Mouse (Mus musculus) right cerebral cortex, adult 18-20 months (tissue): ENCODE results near the gene Csrnp3.
A peak's percentile ranks its signal among the peaks of the same experiment; 100 is the strongest.

Source experiments
- DNase-seq: peaks from one replicate; pipeline ENCODE4 v3.0.0; 2022; ENCODE audit warnings: mixed read lengths

The Csrnp3 gene

DNA sequence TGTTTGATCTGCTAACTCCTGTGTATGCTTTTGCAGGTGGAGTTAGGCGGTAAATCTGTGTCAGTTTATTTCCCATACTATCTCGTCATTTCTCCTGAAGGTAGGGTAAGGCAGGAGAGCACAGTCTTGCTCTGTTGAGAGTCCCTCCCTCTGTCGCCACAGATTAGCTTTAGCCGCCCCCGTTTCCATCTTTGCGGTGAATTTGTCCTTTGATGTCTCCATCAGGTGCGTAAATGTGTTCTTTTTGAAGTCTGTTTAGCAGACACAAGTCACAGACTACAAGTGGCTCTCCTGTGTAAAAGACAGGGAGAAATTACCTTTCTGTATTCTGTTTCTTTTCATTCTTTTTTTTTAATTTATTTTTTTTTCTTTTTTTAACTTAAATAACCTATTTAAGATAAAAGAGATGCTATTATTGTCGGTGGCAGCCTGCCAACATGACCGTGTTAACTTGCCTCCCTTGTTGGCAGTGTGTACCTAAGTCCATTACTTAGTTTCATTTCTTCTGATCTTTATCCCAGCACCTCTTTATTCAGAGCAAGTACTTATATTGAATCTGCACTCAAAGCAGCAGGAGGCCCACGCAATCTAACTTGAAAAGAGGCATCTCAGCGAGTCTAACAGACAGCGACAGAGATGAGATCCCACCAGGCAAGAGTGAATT, 25.5 kb downstream of the Csrnp3 start:
- DNase-seq = no peak

DNA sequence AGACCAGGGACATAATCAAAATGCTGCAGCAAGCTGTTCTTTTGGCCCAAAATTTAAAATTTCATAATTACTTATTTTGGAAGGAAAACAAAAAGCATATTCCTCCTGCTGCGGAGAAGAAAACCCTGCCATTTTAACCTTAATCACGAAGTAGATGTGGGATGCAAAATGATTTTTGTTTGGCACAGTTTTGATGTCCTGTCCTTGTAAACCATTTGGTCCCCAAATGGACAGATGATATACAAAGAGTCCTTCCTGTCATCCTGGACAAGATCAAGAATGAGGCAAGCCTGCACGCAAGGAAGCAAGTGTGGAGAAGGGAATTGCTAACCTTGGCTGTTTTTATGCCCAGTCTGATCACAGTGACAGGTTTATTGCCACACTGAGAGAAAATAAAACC, 46.0 kb downstream of the Csrnp3 start:
- DNase-seq = no peak

DNA sequence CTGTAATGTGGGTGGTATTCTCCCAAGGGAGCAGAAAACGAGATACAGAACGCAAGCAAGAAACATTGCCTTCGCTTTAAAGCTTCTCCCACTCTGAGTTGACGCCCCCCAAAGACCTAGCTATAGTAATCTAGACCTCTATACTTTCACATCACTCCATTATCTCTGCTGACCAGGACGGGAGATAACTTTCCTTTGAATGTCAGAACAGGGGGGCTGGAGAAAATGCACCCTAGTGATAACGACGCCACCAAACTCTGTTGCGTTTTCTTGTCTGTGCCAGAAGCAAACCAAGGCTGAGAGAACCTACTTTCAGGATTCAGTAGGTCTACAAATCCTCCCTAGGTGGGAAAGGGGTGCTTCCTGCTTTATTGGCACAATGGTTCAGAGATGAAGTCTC, 47.7 kb downstream of the Csrnp3 start:
- DNase-seq = no peak

DNA sequence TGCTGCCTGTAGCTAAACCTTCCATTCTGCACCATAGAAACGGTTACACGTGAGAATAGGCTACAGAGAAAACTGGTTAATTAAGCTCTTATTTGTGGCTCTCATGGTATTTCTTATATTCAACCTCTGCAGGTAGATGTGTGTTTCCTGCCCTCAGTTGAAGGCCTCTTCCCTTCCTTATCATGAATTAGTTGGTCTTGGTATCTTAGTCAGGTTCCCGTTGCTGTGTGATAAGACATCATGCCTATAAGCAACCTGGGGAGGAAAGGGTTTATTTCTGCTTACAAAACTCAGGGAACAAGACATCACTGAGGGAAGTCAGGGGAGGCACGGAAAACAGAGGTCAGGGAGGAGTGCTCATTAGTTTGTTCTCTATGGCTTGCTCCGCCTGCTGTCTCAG, 48.7 kb downstream of the Csrnp3 start:
- no peak for DNase-seq

DNA sequence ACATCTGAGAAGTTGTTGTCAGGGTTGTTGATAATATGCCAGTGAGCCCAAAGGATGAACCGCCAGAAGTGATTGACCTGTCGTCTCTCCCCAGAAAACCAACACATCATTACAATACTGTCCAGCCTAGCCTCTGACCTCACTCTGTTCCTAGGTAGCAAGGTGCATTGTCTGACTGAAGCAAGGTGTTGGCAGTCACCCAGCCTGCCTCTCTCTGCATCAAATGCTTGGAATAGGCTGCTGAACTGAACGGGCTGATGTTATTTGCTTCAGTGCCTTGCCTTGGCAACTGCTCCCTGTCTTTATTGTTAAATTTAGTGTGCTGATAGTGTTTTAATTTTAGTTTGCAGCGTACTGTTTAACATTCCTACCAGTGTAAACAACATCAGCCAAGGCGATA, 51.0 kb downstream of the Csrnp3 start:
- peak; percentile 35 for DNase-seq

DNA sequence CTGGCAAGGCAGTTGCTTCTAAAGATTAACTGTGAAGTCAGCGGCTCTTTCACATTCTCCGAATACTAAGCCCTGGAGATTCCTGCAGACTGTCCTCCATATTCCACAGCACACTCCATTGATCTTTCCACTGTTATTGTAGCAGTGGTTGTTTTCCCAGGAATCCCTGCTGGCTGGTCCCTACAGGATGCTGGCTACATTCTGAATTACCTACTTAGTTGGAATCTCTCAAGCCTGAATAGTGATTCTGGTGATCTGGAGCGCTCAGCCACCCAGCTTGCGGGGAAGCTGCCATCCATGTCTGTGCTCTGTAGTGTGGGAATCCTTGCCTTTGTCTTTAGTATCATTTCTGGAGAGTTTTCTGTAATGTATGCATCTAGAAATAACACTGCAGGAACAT, 51.5 kb downstream of the Csrnp3 start:
- no peak for DNase-seq

DNA sequence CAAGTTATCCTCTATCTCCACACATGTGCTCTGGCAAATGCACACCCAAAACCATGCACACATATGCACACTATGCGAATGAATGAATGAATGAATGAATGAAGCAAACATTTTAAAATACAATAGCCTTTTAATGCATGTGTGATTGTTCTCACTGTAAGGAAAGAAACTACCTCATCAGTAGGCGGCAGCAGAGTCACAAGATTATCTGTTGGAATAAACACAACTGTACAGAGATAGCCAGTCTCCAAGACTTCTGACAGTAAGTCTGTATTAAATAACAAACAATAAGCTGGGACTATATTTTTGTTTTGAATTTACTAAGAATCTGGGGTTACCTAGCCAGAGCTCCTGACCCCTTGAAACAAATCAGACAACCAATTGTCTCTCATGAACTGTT, 53.9 kb downstream of the Csrnp3 start:
- no peak for DNase-seq

DNA sequence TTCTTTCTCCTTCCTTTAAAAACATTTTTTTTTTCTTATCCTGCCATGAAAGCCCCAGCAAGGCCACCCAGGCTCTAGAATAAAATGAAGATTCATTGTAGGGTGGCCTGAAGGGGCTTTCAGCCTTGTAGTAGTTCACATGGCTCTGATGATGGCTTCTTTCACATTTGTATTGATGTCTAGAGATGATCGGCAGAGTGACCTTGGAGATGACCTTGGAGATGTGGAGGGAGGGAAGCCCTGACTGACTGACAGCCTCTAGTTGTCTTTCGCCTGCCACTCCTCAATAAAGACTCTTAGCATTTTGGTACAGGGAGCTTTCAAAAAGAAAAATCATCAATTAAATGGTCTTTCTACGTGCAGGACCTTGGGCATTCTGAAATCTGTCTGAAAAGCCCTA, 63.0 kb downstream of the Csrnp3 start:
- no peak for DNase-seq

DNA sequence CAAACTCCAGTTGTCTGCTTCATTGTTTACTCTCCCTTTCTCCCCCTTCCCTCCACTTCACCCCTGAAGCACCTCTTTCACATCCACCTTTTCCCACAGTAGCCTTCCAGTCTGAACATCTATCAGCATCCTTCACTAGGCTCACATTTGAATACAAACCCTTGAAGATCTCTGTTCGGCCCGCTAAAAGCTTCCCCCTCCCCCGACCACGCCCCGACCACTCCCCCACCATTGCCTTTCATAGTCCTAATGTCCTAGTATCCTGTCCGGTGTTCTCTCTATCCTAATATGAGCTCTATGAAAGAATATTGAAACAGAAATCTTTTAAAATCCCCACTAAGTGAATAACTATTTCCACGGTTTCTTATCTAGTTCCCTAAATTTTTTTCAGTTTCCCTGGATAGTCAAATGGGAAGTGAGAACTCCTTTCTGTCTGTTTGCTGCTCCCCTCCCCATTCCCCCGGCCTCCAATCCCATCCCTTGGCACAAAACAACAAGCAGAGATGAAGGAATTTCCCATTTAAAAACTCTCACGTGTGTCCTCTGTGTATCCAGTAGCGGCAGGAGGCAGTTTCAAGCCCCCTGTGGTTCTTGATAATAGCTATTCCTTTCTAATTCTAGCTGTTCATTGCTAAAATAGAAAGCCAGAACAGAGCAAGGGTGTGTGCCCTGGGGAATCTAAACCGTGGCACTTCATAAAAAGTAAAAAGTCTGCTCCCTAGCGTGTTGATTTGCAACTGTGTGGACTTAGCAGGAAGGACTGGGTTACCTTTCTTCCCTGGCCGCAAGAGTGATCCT, 64.4 kb downstream of the Csrnp3 start:
- DNase-seq = no peak

DNA sequence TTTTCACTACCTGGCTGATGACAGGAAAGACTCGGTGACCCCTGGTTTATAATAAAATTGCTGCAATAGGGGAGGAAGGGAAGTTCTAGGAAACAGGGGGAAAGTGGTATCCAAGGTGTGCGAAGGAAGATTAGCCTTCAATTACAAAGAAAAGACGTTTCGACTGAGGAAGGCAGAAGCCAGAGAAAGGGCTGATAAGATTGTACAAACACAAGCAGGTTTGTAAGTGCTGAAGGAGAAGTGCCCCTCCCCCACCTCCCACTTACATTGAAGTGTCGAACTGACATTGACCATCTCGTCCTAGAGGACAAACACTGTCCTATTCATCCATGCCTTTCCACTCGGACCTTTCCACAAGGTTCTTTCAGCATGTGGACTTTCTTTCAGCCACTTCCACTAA, 70.4 kb downstream of the Csrnp3 start:
- no peak for DNase-seq

DNA sequence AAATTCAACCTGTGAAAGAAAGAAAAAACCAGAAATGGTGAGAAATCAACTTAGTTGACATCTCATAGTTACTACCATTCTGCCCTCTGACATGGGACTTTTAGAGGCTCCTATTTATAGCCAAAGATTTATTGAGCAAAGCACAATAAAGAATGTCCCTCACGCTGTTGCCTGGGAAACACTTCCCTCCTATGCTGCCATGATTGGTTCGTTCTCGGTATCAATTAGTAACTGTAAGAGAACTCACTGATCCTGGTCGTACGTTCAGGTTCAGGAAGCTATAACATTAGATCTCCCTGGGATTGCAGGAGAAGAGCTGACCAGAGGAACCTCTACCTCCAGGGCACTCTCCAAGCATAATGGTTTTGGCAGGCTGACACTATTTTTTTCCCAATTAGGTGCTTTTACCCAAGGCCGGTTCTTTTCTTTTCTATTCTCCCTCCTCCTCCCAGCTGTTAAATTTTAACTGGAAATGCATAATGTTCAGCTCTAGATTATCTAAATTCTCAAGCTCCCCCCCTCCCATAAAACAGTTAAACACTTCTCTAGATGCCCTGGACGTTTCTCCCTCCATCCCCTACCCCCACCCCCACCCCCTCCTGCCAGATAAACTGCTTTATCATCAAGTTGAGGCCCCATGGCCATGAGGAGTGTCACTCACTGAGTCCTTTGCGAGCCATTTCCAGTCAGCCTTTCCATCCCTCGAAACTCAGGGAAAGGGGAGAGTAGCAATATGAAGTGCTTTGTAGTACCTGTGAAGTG, 75.3 kb downstream of the Csrnp3 start:
- no peak for DNase-seq

DNA sequence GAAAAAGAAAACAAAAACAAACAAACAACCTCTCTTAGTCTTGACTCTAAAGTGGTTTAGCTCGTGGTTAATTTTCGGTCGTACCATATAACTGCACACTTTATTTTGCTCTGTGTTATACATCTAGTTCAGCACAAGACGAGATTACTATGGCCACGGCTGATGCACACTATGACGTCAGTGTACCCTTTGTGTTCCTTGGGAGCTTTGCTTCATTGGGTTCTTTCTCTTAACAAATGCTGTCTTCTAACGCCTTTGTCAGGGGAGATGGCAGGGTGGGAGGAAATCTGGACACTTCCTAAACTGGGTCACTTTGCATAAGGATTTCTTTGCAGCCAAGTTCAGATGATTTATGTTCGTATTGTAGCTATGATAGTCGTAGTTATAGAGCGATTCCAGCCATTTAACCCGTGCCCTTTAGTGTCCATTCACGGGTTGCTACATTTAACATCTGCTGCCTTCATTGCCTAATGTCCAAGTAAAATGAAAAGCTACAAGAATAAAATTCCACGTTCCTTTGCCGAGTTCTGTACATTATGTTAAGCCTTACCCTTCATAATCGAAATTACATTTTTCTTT, 79.9 kb downstream of the Csrnp3 start:
- no peak for DNase-seq

DNA sequence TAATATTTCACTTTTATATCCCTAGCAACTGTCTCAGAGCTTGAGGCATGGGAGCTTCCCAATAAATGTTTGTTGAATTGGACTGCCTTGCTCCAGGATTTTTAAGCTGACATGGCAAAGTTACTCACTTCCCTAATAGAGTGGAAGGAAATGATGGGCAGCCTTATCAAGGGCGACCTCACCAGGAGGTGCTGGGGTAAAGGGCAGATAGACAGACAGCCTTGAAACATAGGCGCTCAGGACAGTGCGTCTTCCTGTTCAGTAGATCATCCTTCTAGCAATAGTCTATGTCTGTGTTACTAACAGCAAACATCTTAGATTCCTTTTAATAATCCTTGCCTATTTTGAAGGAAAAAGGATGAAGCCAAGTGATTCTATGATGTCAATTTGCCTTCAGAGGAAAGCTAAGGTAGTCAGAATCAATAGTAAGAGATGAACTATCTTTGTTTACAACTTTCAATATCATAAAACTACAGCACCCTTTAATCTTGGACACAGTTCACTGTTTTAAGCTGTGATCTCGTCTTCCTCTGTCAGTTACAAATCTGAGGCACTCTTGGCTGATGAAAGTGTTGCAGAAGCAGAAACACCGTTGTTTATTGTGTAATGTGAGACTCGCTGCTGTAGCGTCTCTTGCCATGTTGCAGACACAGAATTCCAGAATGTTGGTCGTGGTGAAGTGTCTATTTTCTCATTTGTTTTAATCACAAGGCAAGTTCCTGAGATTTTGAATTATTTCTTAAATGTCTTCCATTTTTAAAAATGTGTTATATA, 81.6 kb downstream of the Csrnp3 start:
- DNase-seq = no peak

DNA sequence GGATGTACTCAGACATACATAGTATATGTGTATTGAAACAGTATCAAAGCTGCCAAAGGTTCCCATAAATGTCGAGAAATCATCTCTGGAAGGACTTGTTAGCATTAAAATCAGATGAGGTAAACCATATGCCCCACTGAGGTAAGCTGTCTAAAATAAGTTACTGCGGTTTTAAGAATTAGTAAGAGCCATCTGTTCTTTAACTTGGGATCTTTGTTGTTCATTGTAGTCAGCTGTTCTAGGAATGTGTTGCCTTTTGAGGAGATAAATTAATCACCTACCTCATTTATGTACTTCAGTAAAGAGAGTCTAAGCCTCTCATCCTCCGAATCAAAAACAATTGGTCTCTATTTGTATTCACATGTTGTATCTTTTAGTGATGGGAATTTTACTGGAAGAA, 83.7 kb downstream of the Csrnp3 start:
- DNase-seq = no peak

DNA sequence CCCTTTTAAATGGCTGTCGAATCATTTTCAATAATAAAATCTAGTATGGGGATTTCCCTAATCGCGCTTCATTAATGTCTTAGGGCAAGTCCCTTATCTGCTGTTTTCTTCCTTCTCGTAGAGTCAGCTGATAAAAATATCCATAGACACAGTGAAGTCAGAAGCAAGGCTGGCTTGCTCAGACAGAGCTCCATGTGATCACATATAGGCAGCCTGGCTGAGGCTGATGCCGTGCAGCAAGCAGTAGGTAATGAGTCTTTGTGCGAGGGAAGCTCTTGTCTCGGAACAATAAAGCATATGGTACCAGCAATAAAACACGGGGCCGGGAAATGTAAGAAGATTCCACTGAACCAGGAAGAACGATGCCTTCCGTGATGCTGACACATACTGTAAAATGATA, 84.4 kb downstream of the Csrnp3 start:
- DNase-seq = peak; percentile 70

DNA sequence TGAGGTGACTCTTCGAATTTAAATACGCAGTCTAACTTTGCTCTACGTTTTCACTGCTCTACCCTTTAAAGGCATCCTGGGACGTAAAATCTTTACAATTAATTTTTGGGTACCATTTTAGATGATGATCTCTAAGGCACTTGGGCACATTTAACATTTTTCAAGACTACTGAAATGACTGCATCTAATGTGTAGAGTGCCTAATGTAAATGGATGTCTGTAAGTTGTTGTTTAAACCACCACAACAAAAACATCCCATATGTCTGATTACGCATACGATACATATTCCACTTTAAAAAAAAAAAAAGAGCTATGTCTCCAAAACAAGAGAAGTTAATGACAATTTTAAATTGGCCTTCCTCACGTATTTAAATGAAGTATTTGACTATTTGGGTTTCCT, 85.7 kb downstream of the Csrnp3 start:
- DNase-seq = no peak

DNA sequence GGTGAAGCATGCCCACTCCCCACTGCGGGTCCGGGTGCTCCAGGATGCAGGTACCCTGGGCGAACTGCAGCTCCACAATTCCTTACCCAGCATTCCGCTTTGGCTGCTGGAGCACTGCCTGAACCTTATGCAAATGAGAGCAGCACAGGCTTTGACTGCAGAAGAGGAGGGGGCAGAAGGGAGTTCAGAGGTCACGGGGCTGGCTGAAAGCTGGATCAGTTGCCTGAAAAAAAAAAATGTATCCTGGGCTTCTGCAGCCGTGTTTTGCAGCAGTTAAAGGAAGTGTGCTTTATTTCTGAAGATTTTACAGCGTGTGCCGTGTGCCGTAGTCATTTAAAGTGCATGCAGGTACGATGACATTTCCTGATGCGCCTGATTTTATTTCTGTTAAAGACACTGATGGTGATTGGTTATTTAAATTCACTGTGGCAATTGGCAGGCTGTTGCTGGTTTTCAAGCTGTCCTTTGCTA, 86.3 kb downstream of the Csrnp3 start:
- peak; percentile 81 for DNase-seq

DNA sequence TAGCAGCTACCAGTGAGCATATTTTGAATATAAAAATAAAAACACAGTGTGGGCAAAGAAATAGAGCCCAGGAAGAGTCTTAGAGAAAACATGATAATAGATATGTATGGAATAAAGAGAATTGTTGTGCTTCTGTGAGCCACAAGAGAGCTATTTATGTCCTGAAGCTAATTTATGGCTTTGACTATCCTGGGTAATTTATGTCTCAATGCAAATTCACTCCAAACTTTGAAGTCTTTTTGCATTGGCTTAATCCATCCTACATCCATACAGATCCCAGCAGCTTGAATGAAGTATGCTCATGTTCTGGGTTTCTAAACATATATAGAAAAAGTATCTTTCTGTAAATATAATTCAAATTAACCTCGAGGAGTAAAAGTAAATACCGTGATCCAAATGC, 88.5 kb downstream of the Csrnp3 start:
- no peak for DNase-seq

DNA sequence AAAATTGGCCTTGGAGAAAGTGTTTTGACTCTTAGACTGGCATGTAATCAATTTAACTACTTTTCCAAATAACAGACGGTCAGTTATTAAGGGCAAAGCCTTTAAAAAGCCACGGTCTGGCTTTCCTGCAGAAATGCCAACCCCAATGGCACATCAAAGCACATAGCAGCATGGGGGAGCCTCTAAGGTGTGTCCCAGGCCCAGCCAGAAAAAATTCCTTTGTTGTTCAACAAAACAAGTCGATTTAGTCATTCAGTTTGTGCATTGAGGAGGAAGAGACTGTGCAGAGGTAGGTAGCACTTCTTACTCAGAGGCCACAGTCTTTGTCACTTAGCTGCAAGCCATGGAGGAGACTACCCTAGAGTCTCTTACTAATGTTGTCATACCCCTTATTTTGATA, 93.3 kb downstream of the Csrnp3 start:
- no peak for DNase-seq

DNA sequence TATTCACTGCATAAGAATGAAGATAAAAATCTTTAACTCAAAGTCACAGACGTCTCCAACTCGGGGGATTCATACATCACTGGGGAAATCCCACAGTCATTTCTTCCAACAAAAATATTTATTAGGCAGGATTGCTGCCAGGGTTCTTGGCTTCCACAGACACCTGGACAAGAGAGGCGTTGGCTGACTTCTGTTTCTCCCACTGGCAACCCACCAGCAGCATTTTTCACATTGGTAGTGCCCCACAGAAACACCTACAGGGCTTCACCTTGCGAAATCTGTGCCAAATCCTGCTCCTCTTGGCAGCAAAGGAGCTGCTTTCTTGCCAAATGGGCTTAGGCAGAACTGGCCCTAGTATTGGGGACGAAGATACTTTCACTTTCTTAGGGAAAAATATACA, 94.8 kb downstream of the Csrnp3 start:
- DNase-seq = no peak

DNA sequence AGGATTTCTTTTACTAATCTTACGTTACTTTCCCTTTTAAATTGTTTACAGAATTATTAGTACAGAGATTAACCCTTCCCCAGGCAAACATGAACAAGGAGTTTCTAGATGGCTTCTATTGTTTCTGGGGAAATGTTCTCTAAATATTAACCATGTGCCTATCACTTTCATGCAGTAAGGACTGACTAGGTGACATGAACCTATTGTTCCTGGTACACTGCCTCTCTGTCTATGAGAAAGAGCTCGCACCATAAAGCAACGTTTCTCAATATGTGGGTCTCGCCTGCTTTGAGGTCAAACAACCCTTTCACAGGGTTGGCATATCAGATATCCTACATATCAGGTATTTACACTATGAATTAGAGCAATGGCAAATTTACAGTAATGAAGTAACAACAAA, 96.8 kb downstream of the Csrnp3 start:
- no peak for DNase-seq

DNA sequence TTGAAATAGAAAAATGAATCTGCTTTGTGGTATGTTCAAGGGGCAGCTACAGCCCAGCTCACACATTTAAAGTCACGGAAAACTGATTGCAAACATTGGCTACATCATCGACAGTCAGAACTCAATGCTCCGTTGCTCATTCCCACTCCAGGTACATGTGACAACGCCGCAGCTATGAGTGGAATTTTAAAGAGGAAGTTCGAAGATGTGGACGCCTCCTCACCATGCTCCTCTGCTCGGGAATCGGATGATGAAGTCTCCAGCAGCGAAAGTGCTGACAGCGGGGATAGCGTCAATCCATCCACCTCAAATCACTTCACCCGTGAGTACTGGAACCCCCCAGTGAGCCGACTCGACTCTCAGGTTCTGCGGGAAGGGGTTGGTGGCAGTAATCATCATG, 103.2 kb downstream of the Csrnp3 start:
- peak; percentile 59 for DNase-seq
